ENCODE assay signal across 14 mouse cellular contexts in genomic region chr19:28333007-28333766, GRCm38 (mm10).
DNase-seq lines count a peak whose midpoint lies in the region; ATAC-seq and TF ChIP-seq lines count a peak whose summit lies in the region.
"Had no signal": no experiment of that assay in that cellular context is flagged by ENCODE, and none has a peak within 500 bp of the region (broad histone marks: within the 10 kb centered on the region; RNA-seq: fewer than 3 reads in every experiment).

No protein-coding gene starts in this region.

- no peak for TF ChIP-seq EP300 in stomach, postnatal 0 days (optimal IDR thresholded peaks at IDR 0.05)

- no peaks in the 10 kb centered on the region for H3K27me3 ChIP-seq in neural tube, embryonic 13.5 days
- H3K27me3 ChIP-seq in forebrain, embryonic 11.5 days (ENCODE audit: control insufficient read depth, insufficient read depth, low read length) = peaks cover 32% of the 10 kb centered on the region
- no peaks in the 10 kb centered on the region for H3K27me3 ChIP-seq in hindbrain, postnatal 0 days (ENCODE audit: insufficient read depth, low read length)
- H3K27me3 ChIP-seq in stomach, postnatal 0 days (ENCODE audit: control insufficient read depth, insufficient read depth, low read length) = no peaks in the 10 kb centered on the region

- no peak overlapping the region for H3K4me3 ChIP-seq in neural tube, embryonic 13.5 days
- no peak overlapping the region for H3K4me3 ChIP-seq in forebrain, embryonic 11.5 days (ENCODE audit: low read depth, low read length)
- H3K4me3 ChIP-seq in hindbrain, postnatal 0 days (ENCODE audit: low read length) = no peak overlapping the region
- no peak overlapping the region for H3K4me3 ChIP-seq in stomach, postnatal 0 days (ENCODE audit: low read depth, low read length)
- H3K4me3 ChIP-seq: erythroblast, embryonic 14.5 days had no signal

- H3K36me3 ChIP-seq in neural tube, embryonic 13.5 days = no peaks in the 10 kb centered on the region
- H3K36me3 ChIP-seq in forebrain, embryonic 11.5 days (ENCODE audit: control insufficient read depth, insufficient read depth, low read length) = no peaks in the 10 kb centered on the region
- H3K36me3 ChIP-seq in hindbrain, postnatal 0 days (ENCODE audit: insufficient read depth, low read length) = no peaks in the 10 kb centered on the region
- H3K36me3 ChIP-seq in stomach, postnatal 0 days (ENCODE audit: control insufficient read depth, insufficient read depth, low read length) = no peaks in the 10 kb centered on the region

- H3K27ac ChIP-seq in neural tube, embryonic 13.5 days (replicated peaks) = peak overlapping the region; percentile 2; the same call in 1 of the 2 replicates
- no peak overlapping the region for H3K27ac ChIP-seq in forebrain, embryonic 11.5 days (ENCODE audit: low read depth, low read length)
- no peak overlapping the region; the same call in 1 of the 2 replicates for H3K27ac ChIP-seq in hindbrain, postnatal 0 days
- no peak overlapping the region for H3K27ac ChIP-seq in stomach, postnatal 0 days (replicated peaks)

- H3K4me1 ChIP-seq in neural tube, embryonic 13.5 days (replicated peaks) = peaks cover 35% of the 10 kb centered on the region
- peaks cover 13% of the 10 kb centered on the region; the same call in 1 of the 2 replicates for H3K4me1 ChIP-seq in forebrain, embryonic 11.5 days (replicated peaks; ENCODE audit: control insufficient read depth, insufficient read depth, low read length)
- H3K4me1 ChIP-seq in hindbrain, postnatal 0 days (ENCODE audit: insufficient read depth, low read length) = peaks cover 14% of the 10 kb centered on the region
- no peaks in the 10 kb centered on the region for H3K4me1 ChIP-seq in stomach, postnatal 0 days (replicated peaks; ENCODE audit: control insufficient read depth, insufficient read depth)

- no peak for ATAC-seq in neural tube, embryonic 13.5 days (ENCODE audit: low read depth)
- ATAC-seq in forebrain, embryonic 11.5 days (replicated peaks; ENCODE audit: low FRiP score) = peak; percentile 66
- ATAC-seq in hindbrain, postnatal 0 days = 0 out of 2 replicates have a peak, but pooled peaks have one; percentile 24
- no peak for ATAC-seq in stomach, postnatal 0 days (ENCODE audit: low FRiP score, low TSS enrichment)
- ATAC-seq: intestine, postnatal 0 days had no signal

- no peak overlapping the region for H3K9ac ChIP-seq in neural tube, embryonic 13.5 days
- H3K9ac ChIP-seq in forebrain, embryonic 11.5 days (ENCODE audit: low read length) = no peak overlapping the region
- H3K9ac ChIP-seq in hindbrain, postnatal 0 days (replicated peaks; ENCODE audit: low read length) = no peak overlapping the region
- H3K9ac ChIP-seq in stomach, postnatal 0 days (ENCODE audit: low read length) = no peak overlapping the region

- H3K4me2 ChIP-seq in neural tube, embryonic 13.5 days = no peak overlapping the region
- no peak overlapping the region for H3K4me2 ChIP-seq in forebrain, embryonic 11.5 days (ENCODE audit: low read depth, low read length, severe bottlenecking)
- no peak overlapping the region for H3K4me2 ChIP-seq in hindbrain, postnatal 0 days (ENCODE audit: low read depth, low read length)
- no peak overlapping the region for H3K4me2 ChIP-seq in stomach, postnatal 0 days (replicated peaks; ENCODE audit: low read depth)

- TF ChIP-seq CTCF in hindbrain, postnatal 0 days (IDR thresholded peaks at IDR 0.05; ENCODE audit: low read depth) = no peak
- no peak for TF ChIP-seq CTCF in stomach, postnatal 0 days (IDR thresholded peaks at IDR 0.05; ENCODE audit: low read depth)

- no peaks in the 10 kb centered on the region for H3K9me3 ChIP-seq in neural tube, embryonic 13.5 days
- no peaks in the 10 kb centered on the region for H3K9me3 ChIP-seq in forebrain, embryonic 11.5 days (ENCODE audit: control insufficient read depth, low read length)
- H3K9me3 ChIP-seq in hindbrain, postnatal 0 days (ENCODE audit: low read length) = no peaks in the 10 kb centered on the region
- H3K9me3 ChIP-seq in stomach, postnatal 0 days (ENCODE audit: control insufficient read depth, low read length) = no peaks in the 10 kb centered on the region

- no peak for DNase-seq in neural tube, embryonic 10.5 days (ENCODE audit: extremely low spot score, low spot score)
- DNase-seq in forebrain, embryonic 11.5 days (ENCODE audit: low spot score) = peak; percentile 54
- no peak for DNase-seq in hindbrain, postnatal 0 days (ENCODE audit: low spot score)
- no peak for DNase-seq in stomach, postnatal 0 days (ENCODE audit: low spot score)
- no peak for DNase-seq in B cell, adult 2 months
- no peak for DNase-seq in frontal cortex, postnatal 10 days (ENCODE audit: low spot score in 2 of 2)
- DNase-seq: cerebellum, postnatal 25 days; gastrocnemius, postnatal 25 days; kidney, postnatal 4 days; liver; thymus, adult 2 months had no signal

- 50% methylated on average over 11 of the region's 11 CpGs for WGBS in neural tube, embryonic 13.5 days
- 20% methylated on average over 11 of the region's 11 CpGs for WGBS in forebrain, embryonic 11.5 days
- 30% methylated on average over 11 of the region's 11 CpGs for WGBS in hindbrain, postnatal 0 days
- 57% methylated on average over 11 of the region's 11 CpGs for WGBS in stomach, postnatal 0 days

Comparison
In these comparisons a context has a peak if more than half of its experiments do, and no peak if none do; other contexts are left out.
1. ATAC-seq: peak in forebrain, embryonic 11.5 days (single experiment) and hindbrain, postnatal 0 days (single experiment); none in neural tube, embryonic 13.5 days (single experiment) and stomach, postnatal 0 days (single experiment).